Mouse (Mus musculus) embryonic facial prominence, embryonic 14.5 days (tissue): ENCODE measurements around the gene Adcy5. TPM values are rescaled to one million over a fixed set of nuclear protein-coding genes. Genes with fewer than 3 reads are reported as not detected.

Source experiments
- ATAC-seq: fragments of 200-750 bp; cut with Nextera tagmentation; 2 replicates; pipeline ENCODE4 v1.8.0; 2017; ENCODE audit warnings: low read depth, moderate number of reproducible peaks, moderate TSS enrichment
- DNase-seq: peaks from one replicate; pipeline ENCODE4 v3.0.0-alpha.2; 2015; ENCODE audit warnings: low spot score
- H3K27ac ChIP-seq: fragments of 300-500 bp; sonication (generic); replicated peaks from 2 replicates; pipeline ENCODE4 v1.5.1; 2014; ENCODE audit warnings: low read depth, mild to moderate bottlenecking, low read length, moderate library complexity
- H3K27me3 ChIP-seq: fragments of 300-500 bp; sonication (generic); replicated peaks from 2 replicates; pipeline ENCODE4 v1.6.1; 2014; ENCODE audit warnings: low read length; ENCODE audit not compliant: control insufficient read depth, insufficient read depth
- H3K36me3 ChIP-seq: fragments of 300-500 bp; sonication (generic); 2 replicates; pipeline ENCODE4 v1.6.1; 2014; ENCODE audit warnings: low read length, mixed read lengths; ENCODE audit not compliant: control insufficient read depth, insufficient read depth
- H3K4me1 ChIP-seq: fragments of 300-500 bp; sonication (generic); 2 replicates; pipeline ENCODE4 v1.6.1; 2014; ENCODE audit warnings: antibody characterized with exemption, low read length; ENCODE audit not compliant: control insufficient read depth, insufficient read depth
- H3K4me2 ChIP-seq: fragments of 300-500 bp; sonication (generic); 2 replicates; pipeline ENCODE4 v1.6.1; 2014; ENCODE audit warnings: low read depth, mild to moderate bottlenecking, low read length, moderate library complexity, mixed read lengths
- H3K4me3 ChIP-seq: fragments of 300-500 bp; sonication (generic); 2 replicates; pipeline ENCODE4 v1.5.1; 2014; ENCODE audit warnings: low read depth, mild to moderate bottlenecking, low read length
- H3K9ac ChIP-seq: fragments of 300-500 bp; sonication (generic); 2 replicates; pipeline ENCODE4 v1.6.1; 2014; ENCODE audit warnings: low read depth, mild to moderate bottlenecking, low read length, moderate library complexity, mixed read lengths
- H3K9me3 ChIP-seq: fragments of 300-500 bp; sonication (generic); 2 replicates; pipeline ENCODE4 v1.6.1; 2016; ENCODE audit warnings: low read length; ENCODE audit not compliant: control insufficient read depth
- WGBS: fragments of 180-500 bp; shearing (Covaris S2); extraction: QIAGEN DNeasy Blood & Tissue Kit; methylation state at CpG from one replicate; pipeline ENCODE4 v1.1.7; 2014; 5-methylcytosine and 5-hydroxymethylcytosine counted together
- polyA plus RNA-seq: library from polyadenylated mRNA; unstranded; fragments of >200 nt; fragmentation: Nextera tagmentation; extraction: Ambion mirVana; gene quantifications from 2 replicates; pipeline ENCODE4 v1.2.1, GENCODE M21; 2014

Gene Adcy5
- 2.8 and 3.1 TPM in 2 replicates for polyA plus RNA-seq

DNA sequence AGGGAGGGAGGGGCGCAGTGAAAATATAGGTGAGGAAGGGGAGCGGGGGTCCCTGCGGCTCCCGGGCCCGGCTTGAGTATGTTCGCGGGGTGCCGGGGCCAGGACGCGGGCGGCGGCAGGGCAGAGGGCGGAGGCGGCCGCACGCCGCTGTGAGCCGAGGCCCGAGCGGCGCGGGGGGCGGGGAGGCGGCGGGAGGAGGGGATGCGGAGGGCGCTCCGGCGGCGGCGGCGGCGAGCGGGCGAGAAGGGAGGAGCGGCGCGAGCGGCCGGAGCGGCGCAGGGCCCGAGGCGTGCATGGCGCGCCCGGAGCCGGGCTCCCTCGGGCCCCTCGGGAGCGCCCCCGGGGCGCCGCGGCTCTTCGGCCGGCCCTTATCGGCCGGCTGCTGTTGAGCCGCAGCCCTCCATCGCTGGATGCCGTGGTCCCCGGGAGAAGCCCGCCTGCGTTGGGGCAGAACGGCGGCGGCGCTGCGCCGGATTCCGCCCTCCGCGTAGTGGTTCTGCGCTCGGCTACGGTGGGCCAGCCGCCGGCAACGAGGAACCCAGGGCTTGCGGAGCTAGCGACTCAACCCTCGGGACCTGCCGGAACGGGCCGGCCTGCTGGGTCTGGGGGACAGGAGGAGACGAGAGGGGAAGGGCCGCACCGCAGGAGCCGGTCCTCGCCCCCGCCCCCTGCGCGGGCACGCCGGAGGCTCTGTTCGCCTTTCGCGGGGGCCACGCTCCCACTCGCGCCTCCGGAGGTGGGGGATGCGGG is at the start of gene Adcy5:
Gene Adcy5 (plus strand): TSS at position 237 of the 750 bp plus-strand sequence.
- H3K4me3 ChIP-seq: peak within 1 kb of the TSS; percentile 75
- peak within 1 kb of the TSS; percentile 70 for H3K27ac ChIP-seq
- H3K36me3 ChIP-seq: no peaks in the 10 kb centered on the region
- ATAC-seq: peak; percentile 64
- no peaks in the 10 kb centered on the region for H3K9me3 ChIP-seq
- H3K4me1 ChIP-seq: peaks cover 32% of the 10 kb centered on the region
- H3K27me3 ChIP-seq: peaks cover 57% of the 10 kb centered on the region
- H3K4me2 ChIP-seq: peak within 1 kb of the TSS; percentile 95
- WGBS: 0% methylated on average over 8 of the region's 104 CpGs
- peak; percentile 36 for DNase-seq
- H3K9ac ChIP-seq: peak within 1 kb of the TSS; percentile 70

DNA sequence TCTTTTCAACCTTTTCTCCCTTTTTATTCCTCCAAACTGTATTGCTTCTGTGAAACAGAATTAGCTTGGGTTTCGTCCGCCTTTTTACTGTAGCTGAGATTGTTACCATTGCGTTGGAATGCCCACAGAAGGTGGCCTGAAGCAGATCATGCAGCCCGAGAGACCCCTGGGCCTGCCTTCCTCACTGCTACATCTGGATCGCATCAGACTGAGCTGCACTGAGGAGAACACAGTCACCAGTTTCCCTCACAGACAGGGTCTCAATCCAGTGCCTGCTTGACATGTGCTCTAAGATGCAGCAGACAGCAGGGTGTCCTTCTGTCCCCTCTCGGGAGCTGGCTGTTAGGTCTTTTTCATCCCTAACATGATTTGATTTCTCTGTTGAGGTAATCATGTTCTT is 46.7 kb upstream of the Adcy5 start:
- H3K4me2 ChIP-seq: no peak overlapping the region
- no peak for DNase-seq
- H3K36me3 ChIP-seq: 0 out of 2 replicates have a peak, but pooled peaks cover 3% of the 10 kb centered on the region
- WGBS: 40% methylated on average over 6 of the region's 6 CpGs
- no peak for ATAC-seq
- no peaks in the 10 kb centered on the region for H3K9me3 ChIP-seq
- H3K27ac ChIP-seq: no peak overlapping the region
- H3K4me1 ChIP-seq: peaks cover 31% of the 10 kb centered on the region
- no peak overlapping the region for H3K4me3 ChIP-seq
- H3K27me3 ChIP-seq: no peaks in the 10 kb centered on the region
- no peak overlapping the region for H3K9ac ChIP-seq

DNA sequence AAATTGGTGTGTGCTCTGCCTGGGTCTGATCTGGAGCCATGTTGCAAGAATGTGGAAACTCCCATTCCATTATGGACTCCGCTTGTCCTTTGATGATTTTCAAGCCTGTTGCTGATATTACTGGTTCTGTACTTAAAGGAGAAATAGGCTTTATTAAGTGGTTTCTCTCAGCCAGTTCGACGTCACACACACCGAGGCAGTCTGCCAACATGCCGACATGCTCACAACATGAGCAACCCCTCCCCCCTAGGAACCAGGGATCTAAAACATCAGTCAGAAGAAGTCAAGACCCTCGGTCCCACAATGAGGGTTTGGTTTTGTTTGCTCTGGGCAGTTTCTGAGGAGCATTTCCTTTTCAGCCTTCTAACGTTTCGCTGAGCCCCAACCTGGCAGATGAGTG is 45.5 kb upstream of the Adcy5 start:
- DNase-seq (peak; percentile 70), ATAC-seq (no peak)
- Histone ChIP-seq H3K9ac (no peak overlapping the region), H3K36me3 (0 out of 2 replicates have a peak, but pooled peaks cover 3% of the 10 kb centered on the region), H3K27me3 (no peaks in the 10 kb centered on the region), H3K4me1 (peaks cover 31% of the 10 kb centered on the region), H3K4me3 (no peak overlapping the region), H3K4me2 (0 out of 2 replicates have a peak overlapping the region, but pooled peaks have one; percentile 10), H3K9me3 (no peaks in the 10 kb centered on the region), H3K27ac (no peak overlapping the region)
- WGBS: 24% methylated on average over 8 of the region's 8 CpGs

DNA sequence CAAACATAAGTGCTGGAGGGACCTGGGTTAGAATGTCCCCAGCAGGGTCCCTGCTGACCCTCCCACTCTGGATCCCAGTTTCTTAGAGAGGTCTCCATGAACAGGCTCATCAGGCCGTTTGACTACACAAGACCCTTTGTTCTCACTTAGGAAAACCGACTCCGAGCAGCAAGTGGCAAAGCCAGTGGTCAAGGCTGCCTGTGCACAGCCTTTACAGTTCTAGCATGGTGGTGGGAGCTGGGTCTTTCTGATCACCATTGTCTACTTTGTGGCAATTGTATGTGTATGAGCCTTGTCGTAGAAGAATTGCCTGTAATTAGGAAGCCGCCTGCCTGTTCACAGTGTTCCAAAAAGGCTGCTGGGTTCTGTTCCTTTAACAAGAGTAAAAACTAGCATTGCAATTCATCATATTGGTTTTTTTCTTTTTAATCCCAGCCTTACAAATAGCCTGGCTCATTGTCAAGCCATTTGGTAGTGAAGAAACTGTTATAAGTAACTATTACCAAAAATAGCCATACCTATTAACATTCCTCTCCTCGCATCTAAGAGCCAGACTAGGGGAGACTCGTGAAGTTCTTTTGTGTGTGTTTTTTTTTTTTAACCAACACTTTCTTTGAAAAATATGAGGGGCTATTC is 44.9 kb upstream of the Adcy5 start:
- no peak overlapping the region for H3K27ac ChIP-seq
- H3K36me3 ChIP-seq: 0 out of 2 replicates have a peak, but pooled peaks cover 3% of the 10 kb centered on the region
- no peaks in the 10 kb centered on the region for H3K9me3 ChIP-seq
- 33% methylated on average over 7 of the region's 7 CpGs for WGBS
- H3K4me3 ChIP-seq: no peak overlapping the region
- DNase-seq (no peak), ATAC-seq (no peak)
- H3K27me3 ChIP-seq: no peaks in the 10 kb centered on the region
- H3K4me1 ChIP-seq: peaks cover 31% of the 10 kb centered on the region
- no peak overlapping the region for H3K4me2 ChIP-seq
- H3K9ac ChIP-seq: no peak overlapping the region

DNA sequence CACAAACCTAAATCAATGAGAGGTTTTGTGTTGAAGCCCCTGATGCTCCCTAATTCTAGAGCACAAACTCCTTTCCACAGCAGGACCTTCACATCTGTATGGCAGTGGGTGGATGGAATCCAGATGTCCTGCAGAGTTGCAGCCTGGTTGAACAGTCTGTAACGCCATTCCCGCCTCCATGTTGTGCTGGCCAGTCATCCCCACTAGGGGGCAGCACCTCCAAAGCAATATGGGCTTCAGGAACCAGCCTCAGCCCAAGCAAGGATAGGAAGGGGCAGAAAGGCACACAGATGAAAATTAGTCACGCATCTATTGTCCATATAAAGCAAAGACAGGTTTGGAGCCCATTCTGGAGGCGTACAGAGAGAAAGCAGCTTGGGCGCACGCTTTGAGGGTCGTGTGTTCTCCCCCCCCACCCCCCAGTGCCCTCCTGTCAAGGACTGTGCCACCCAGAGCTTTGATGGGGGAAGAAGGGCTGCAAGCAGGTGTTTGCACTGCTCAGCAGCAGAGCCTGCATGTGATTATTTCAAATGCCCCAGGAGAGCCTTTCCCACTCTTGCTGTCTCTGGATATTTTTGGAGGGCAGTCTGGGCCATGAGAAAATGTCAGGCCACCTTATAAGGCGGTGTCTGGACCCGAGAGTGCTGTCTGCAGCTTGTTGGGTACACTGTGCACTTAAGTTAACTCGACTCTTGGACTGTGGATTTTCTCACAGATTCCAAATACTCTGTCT is 44.1 kb upstream of the Adcy5 start:
- ATAC-seq (peak; percentile 92), DNase-seq (peak; percentile 88)
- Histone ChIP-seq H3K36me3 (0 out of 2 replicates have a peak, but pooled peaks cover 3% of the 10 kb centered on the region), H3K9me3 (no peaks in the 10 kb centered on the region), H3K4me1 (peaks cover 31% of the 10 kb centered on the region), H3K27ac (no peak overlapping the region), H3K27me3 (no peaks in the 10 kb centered on the region), H3K4me3 (no peak overlapping the region), H3K9ac (no peak overlapping the region), H3K4me2 (no peak overlapping the region)
- WGBS: 17% methylated on average over 10 of the region's 10 CpGs

DNA sequence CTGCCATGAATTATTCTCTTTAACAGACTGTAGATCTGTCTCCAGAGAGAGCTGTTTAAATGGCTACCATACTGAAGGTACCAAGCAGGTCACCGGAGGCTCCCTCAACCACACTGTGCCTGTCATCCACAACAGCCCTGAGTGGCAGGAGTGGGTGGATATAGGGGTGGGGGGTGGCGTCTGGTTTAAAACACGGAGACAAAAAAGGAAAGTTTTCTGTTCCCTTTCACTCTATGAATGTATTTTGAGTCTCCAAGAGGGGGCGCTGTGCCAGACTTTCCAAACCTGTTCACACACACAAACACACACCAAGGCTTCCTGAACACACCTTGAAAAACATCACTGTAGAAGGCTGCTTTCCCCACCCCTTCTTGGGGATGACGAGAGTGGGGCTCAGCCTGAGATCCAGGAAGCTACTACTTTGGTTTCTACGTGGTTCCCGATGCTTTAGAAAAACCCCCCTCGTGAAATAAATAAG is 43.5 kb upstream of the Adcy5 start:
- H3K9ac ChIP-seq: no peak overlapping the region
- ATAC-seq: peak; percentile 1; the same call in 1 of the 2 replicates
- no peak overlapping the region for H3K27ac ChIP-seq
- WGBS: 54% methylated on average over 8 of the region's 8 CpGs
- H3K4me3 ChIP-seq: no peak overlapping the region
- no peaks in the 10 kb centered on the region for H3K9me3 ChIP-seq
- H3K36me3 ChIP-seq: 0 out of 2 replicates have a peak, but pooled peaks cover 3% of the 10 kb centered on the region
- H3K4me2 ChIP-seq: no peak overlapping the region
- no peaks in the 10 kb centered on the region for H3K27me3 ChIP-seq
- peaks cover 28% of the 10 kb centered on the region for H3K4me1 ChIP-seq
- DNase-seq: no peak

DNA sequence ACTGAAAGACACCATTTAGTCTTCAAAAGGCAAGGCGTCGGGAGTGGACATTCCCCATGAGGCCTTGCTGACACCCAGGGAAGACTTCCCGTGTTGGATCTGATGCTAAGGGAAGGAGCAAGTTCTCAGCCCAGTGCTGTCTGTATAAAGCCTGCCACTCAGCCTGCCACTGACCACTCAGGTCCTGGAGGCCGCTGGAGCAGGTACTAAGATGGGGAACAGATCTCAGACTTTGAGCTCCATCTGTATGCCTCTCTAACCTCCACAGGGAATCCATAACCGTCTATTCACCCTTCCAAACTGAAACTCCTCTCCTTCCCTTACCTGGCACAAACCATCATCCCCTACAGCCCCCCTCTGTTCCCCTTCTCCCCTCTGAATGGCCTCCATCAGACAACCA is 41.2 kb upstream of the Adcy5 start:
- peaks cover 19% of the 10 kb centered on the region for H3K4me1 ChIP-seq
- 91% methylated on average over 5 of the region's 5 CpGs for WGBS
- DNase-seq (no peak), ATAC-seq (no peak)
- H3K27me3 ChIP-seq: no peaks in the 10 kb centered on the region
- no peaks in the 10 kb centered on the region for H3K36me3 ChIP-seq
- no peak overlapping the region for H3K4me2 ChIP-seq
- H3K4me3 ChIP-seq: no peak overlapping the region
- no peak overlapping the region for H3K27ac ChIP-seq
- H3K9me3 ChIP-seq: no peaks in the 10 kb centered on the region
- no peak overlapping the region for H3K9ac ChIP-seq

DNA sequence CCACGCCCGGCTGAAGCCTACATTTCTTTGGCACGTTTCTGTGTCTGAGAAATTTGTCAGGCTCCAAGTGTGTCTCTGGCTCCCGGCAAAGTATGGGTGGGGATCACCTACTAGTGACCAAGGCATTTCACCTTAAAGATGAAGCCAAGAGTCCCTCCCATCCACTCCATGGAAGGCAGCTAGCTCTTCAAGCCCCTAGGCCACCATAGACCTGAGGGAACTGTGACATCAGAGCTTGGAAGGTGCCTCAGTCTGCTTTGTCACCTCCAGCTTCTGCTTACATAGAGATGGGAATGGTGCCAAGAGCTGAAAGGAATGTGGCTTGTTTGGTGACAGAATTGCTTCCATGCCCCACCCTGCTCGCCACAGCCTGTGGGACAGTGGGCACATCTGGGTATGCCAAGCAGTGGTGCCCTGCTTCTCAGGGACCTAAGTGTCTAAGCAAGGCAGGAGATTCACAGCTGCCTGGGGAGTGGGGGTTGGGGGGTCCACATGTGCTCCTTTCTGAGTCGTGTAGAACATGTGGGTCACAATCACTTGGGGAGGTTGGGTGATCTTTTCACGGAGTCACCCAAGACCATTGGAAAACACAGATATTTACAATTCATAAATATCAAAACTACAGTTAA is 38.2 kb upstream of the Adcy5 start:
- 80% methylated on average over 7 of the region's 7 CpGs for WGBS
- Histone ChIP-seq H3K36me3 (no peaks in the 10 kb centered on the region), H3K27ac (no peak overlapping the region), H3K4me3 (no peak overlapping the region), H3K27me3 (no peaks in the 10 kb centered on the region), H3K4me1 (0 out of 2 replicates have a peak, but pooled peaks cover 3% of the 10 kb centered on the region), H3K4me2 (no peak overlapping the region), H3K9me3 (no peaks in the 10 kb centered on the region), H3K9ac (no peak overlapping the region)
- ATAC-seq: 0 out of 2 replicates have a peak, but pooled peaks have one; percentile 23
- DNase-seq: peak; percentile 46
